Mouse (Mus musculus): ENCODE data around the gene Syne1.

The Syne1 gene

GRCm38 (mm10) chr10:5203837-5204236 is 347.4 kb downstream of the Syne1 start:
- DNase-seq (ENCODE audit: low spot score) = no peak

- no peak for DNase-seq (ENCODE audit: low spot score)
Observed at GRCm38 (mm10) chr10:5197356-5197755, 353.9 kb downstream of the Syne1 start.

- no peak for DNase-seq (ENCODE audit: low spot score)
Observed at GRCm38 (mm10) chr10:5196267-5196666, 355.0 kb downstream of the Syne1 start.

- no peak for DNase-seq (ENCODE audit: low spot score)
Observed at GRCm38 (mm10) chr10:5195288-5195687, 356.0 kb downstream of the Syne1 start.

- peak; percentile 23 for DNase-seq (ENCODE audit: low spot score)
Observed at GRCm38 (mm10) chr10:5194671-5195234, 356.5 kb downstream of the Syne1 start.

- no peak for DNase-seq (ENCODE audit: low spot score)
Observed at GRCm38 (mm10) chr10:5194081-5194670, 357.1 kb downstream of the Syne1 start.

GRCm38 (mm10) chr10:5192861-5193490 is 358.3 kb downstream of the Syne1 start:
- DNase-seq (ENCODE audit: low spot score) = no peak

- DNase-seq (ENCODE audit: low spot score) = no peak
Observed at GRCm38 (mm10) chr10:5190756-5191155, 360.5 kb downstream of the Syne1 start.

- no peak for DNase-seq (ENCODE audit: low spot score)
Observed at GRCm38 (mm10) chr10:5188890-5189289, 362.4 kb downstream of the Syne1 start.

GRCm38 (mm10) chr10:5185156-5186083 is 365.9 kb downstream of the Syne1 start:
- no peak for DNase-seq (ENCODE audit: low spot score)

GRCm38 (mm10) chr10:5181771-5182176 is 369.5 kb downstream of the Syne1 start:
- no peak for DNase-seq (ENCODE audit: low spot score)

- DNase-seq (ENCODE audit: low spot score) = no peak
Observed at GRCm38 (mm10) chr10:5179891-5180290, 371.4 kb downstream of the Syne1 start.

- DNase-seq (ENCODE audit: low spot score) = no peak
Observed at GRCm38 (mm10) chr10:5177446-5178015, 373.8 kb downstream of the Syne1 start.

- DNase-seq (ENCODE audit: low spot score) = no peak
Observed at GRCm38 (mm10) chr10:5176371-5176770, 374.9 kb downstream of the Syne1 start.

GRCm38 (mm10) chr10:5170425-5170824 is 380.9 kb downstream of the Syne1 start:
- no peak for DNase-seq (ENCODE audit: low spot score)

GRCm38 (mm10) chr10:5167481-5167880 is 383.8 kb downstream of the Syne1 start:
- no peak for DNase-seq (ENCODE audit: low spot score)

- no peak for DNase-seq (ENCODE audit: low spot score)
Observed at GRCm38 (mm10) chr10:5165439-5165838, 385.8 kb downstream of the Syne1 start.

- DNase-seq (ENCODE audit: low spot score) = peak; percentile 36
Observed at GRCm38 (mm10) chr10:5163770-5164169, 387.5 kb downstream of the Syne1 start.

GRCm38 (mm10) chr10:5163286-5163685 is 388.0 kb downstream of the Syne1 start:
- DNase-seq (ENCODE audit: low spot score) = no peak

- peak; percentile 54 for DNase-seq (ENCODE audit: low spot score)
Observed at GRCm38 (mm10) chr10:5161394-5161872, 389.8 kb downstream of the Syne1 start.

- no peak for DNase-seq (ENCODE audit: low spot score)
Observed at GRCm38 (mm10) chr10:5159679-5160078, 391.6 kb downstream of the Syne1 start.

- DNase-seq (ENCODE audit: low spot score) = no peak
Observed at GRCm38 (mm10) chr10:5153047-5153446, 398.2 kb downstream of the Syne1 start.

Data from lung, postnatal 25 days (tissue).